Mouse (Mus musculus) embryo, embryonic 10.5 days (tissue): ENCODE results near the gene Tbcb.
A peak's percentile ranks its signal among the peaks of the same experiment; 100 is the strongest.
"Not testable (repeated sequence)": the region's sequence is repeated elsewhere in the genome, so short reads cannot be mapped to it uniquely, and the experiment has no call there.

ENCODE experiments used
- DNase-seq: peaks from one replicate; pipeline ENCODE4 v3.0.0-alpha.2; 2015; ENCODE audit warnings: low spot score

Gene Tbcb

GRCm38 (mm10) chr7:30193581-30194100 lies 38.4 kb downstream of the Tbcb start:
- DNase-seq = peak; percentile 87

GRCm38 (mm10) chr7:30193013-30193412 lies 39.1 kb downstream of the Tbcb start:
- DNase-seq = peak; percentile 49

GRCm38 (mm10) chr7:30192088-30192487 lies 40.0 kb downstream of the Tbcb start:
- no peak for DNase-seq

- no peak for DNase-seq
These were observed 43.0 kb downstream of the Tbcb start for GRCm38 (mm10) chr7:30189116-30189491.

- no peak for DNase-seq
These were observed 43.5 kb downstream of the Tbcb start for GRCm38 (mm10) chr7:30188344-30189115.

GRCm38 (mm10) chr7:30184641-30185348 lies 47.3 kb downstream of the Tbcb start:
- DNase-seq = no peak

- peak; percentile 91 for DNase-seq
These were observed 48.2 kb downstream of the Tbcb start, which contains the start of gene Cox7a1 for GRCm38 (mm10) chr7:30183879-30184289. Gene Cox7a1 (plus strand): TSS chr7:30184144.

- DNase-seq = not testable (repeated sequence)
These were observed 48.9 kb downstream of the Tbcb start for GRCm38 (mm10) chr7:30183189-30183588.

GRCm38 (mm10) chr7:30181929-30182328 lies 50.1 kb downstream of the Tbcb start:
- DNase-seq = not testable (repeated sequence)

- DNase-seq = peak; percentile 89
These were observed 50.8 kb downstream of the Tbcb start for GRCm38 (mm10) chr7:30181308-30181707.

- no peak for DNase-seq
These were observed 53.8 kb downstream of the Tbcb start for GRCm38 (mm10) chr7:30178256-30178655.

GRCm38 (mm10) chr7:30176474-30176873 lies 55.6 kb downstream of the Tbcb start:
- no peak for DNase-seq
